Mouse (Mus musculus) liver, embryonic 14.5 days (tissue): Measurements from ENCODE around the gene Nos1ap. TPM values are rescaled to one million over a fixed set of nuclear protein-coding genes. Genes with fewer than 3 reads are reported as not detected.

Experiments used
- ATAC-seq: fragments of 200-750 bp; cut with Nextera tagmentation; 2 replicates; pipeline ENCODE4 v1.8.0; 2017; ENCODE audit warnings: moderate number of reproducible peaks, mild to moderate bottlenecking, moderate library complexity; ENCODE audit not compliant: insufficient read depth
- DNase-seq, 3 experiments: peaks; one replicate each; pipeline ENCODE4 v3.0.0-alpha.2; 2012 to 2013; ENCODE audit warnings: low read depth in 3 of 3, low spot score in 3 of 3
- H3K27ac ChIP-seq: fragments of 300-500 bp; sonication (generic); 2 replicates; pipeline ENCODE4 v1.5.1; 2014; ENCODE audit warnings: moderate library complexity, mild to moderate bottlenecking, control low read depth, inconsistent platforms
- H3K27me3 ChIP-seq: fragments of 300-500 bp; sonication (generic); 2 replicates; pipeline ENCODE4 v1.6.1; 2014; ENCODE audit warnings: mild to moderate bottlenecking, low read length, moderate library complexity; ENCODE audit not compliant: control insufficient read depth, insufficient read depth
- H3K36me3 ChIP-seq: fragments of 300-500 bp; sonication (generic); replicated peaks from 2 replicates; pipeline ENCODE4 v1.6.1; 2014; ENCODE audit warnings: low read depth; ENCODE audit not compliant: control insufficient read depth, insufficient read depth
- H3K4me1 ChIP-seq, 2 experiments: fragments of 200-500 bp in 1 of 2; fragments of 300-500 bp in 1 of 2; sonication (generic) in 1 of 2; replicated peaks; 2 replicates each; pipeline ENCODE4 v1.6.1; 2012 to 2014; ENCODE audit warnings: antibody characterized with exemption in 1 of 2, inconsistent platforms in 1 of 2, low read length in 1 of 2; ENCODE audit not compliant: control insufficient read depth in 2 of 2, insufficient read depth in 2 of 2
- H3K4me2 ChIP-seq: fragments of 300-500 bp; sonication (generic); 2 replicates; pipeline ENCODE4 v1.6.1; 2014; ENCODE audit warnings: low read depth, mild to moderate bottlenecking, control low read depth, moderate library complexity
- H3K4me3 ChIP-seq, 2 experiments: fragments of 200-500 bp in 1 of 2; fragments of 300-500 bp in 1 of 2; sonication (generic) in 1 of 2; 2 replicates each; pipeline ENCODE4 v1.5.1; 2012 to 2014; ENCODE audit warnings: low read depth in 2 of 2, low read length in 2 of 2, mild to moderate bottlenecking in 2 of 2, control low read depth in 1 of 2, inconsistent platforms in 1 of 2, moderate library complexity in 1 of 2; ENCODE audit not compliant: insufficient read depth in 1 of 2
- H3K9ac ChIP-seq: fragments of 300-500 bp; sonication (generic); replicated peaks from 2 replicates; pipeline ENCODE4 v1.6.1; 2014; ENCODE audit warnings: mild to moderate bottlenecking, control low read depth, moderate library complexity
- H3K9me3 ChIP-seq: fragments of 300-500 bp; sonication (generic); 2 replicates; pipeline ENCODE4 v1.6.1; 2016; ENCODE audit warnings: low read length, mixed read lengths; ENCODE audit not compliant: control insufficient read depth
- CTCF ChIP-seq: IDR thresholded peaks from 2 replicates; pipeline ENCODE4 v1.5.1; 2016; ENCODE audit warnings: antibody characterized with exemption, low read depth, control low read depth
- EP300 ChIP-seq: IDR thresholded peaks from 2 replicates; pipeline ENCODE4 v1.6.1; 2016; ENCODE audit warnings: antibody characterized with exemption, low read depth
- WGBS: fragments of 180-500 bp; shearing (Covaris S2); extraction: QIAGEN DNeasy Blood & Tissue Kit; methylation state at CpG from one replicate; pipeline ENCODE4 v1.1.7; 2014; ENCODE audit not compliant: insufficient replicate concordance; 5-methylcytosine and 5-hydroxymethylcytosine counted together
- polyA plus RNA-seq, 2 experiments: library from polyadenylated mRNA; depleted of rRNA in 1 of 2; stranded (reverse) in 1 of 2; unstranded in 1 of 2; fragments of >200 nt; fragmentation: Nextera tagmentation in 1 of 2; extraction: Ambion mirVana in 1 of 2; gene quantifications; 2 replicates each; pipeline versions ENCODE4 v1.2.1 to v1.2.3; 2012 to 2014

Nos1ap gene
- polyA plus RNA-seq, 2 experiments = 1.8 to 2.2 TPM

GRCm38 (mm10) chr1:170301686-170302085 lies 288.0 kb downstream of the Nos1ap start:
- Histone ChIP-seq H3K36me3 (no peaks in the 10 kb centered on the region), H3K27me3 (no peaks in the 10 kb centered on the region), H3K4me1 (no peaks in the 10 kb centered on the region; a peak in 1 of 4 replicates), H3K9me3 (no peaks in the 10 kb centered on the region), H3K4me2 (no peak overlapping the region), H3K4me3 (no peak overlapping the region), H3K27ac (no peak overlapping the region), H3K9ac (no peak overlapping the region)
- TF ChIP-seq EP300 = no peak
- TF ChIP-seq CTCF = no peak
- ATAC-seq = no peak
- 75% methylated on average over 9 of the region's 9 CpGs for WGBS
- no peak for DNase-seq

- DNase-seq (no peak), ATAC-seq (no peak)
- Histone ChIP-seq H3K9me3 (no peaks in the 10 kb centered on the region), H3K9ac (no peak overlapping the region), H3K27ac (no peak overlapping the region), H3K36me3 (no peaks in the 10 kb centered on the region), H3K4me2 (no peak overlapping the region), H3K27me3 (no peaks in the 10 kb centered on the region), H3K4me1 (peaks cover 0 to 2% of the 10 kb centered on the region in 2 experiments; a peak in 1 of 4 replicates), H3K4me3 (no peak overlapping the region)
- TF ChIP-seq CTCF (no peak), EP300 (no peak)
- 45% methylated on average over 4 of the region's 4 CpGs for WGBS
Measured at GRCm38 (mm10) chr1:170299496-170299895, 290.2 kb downstream of the Nos1ap start.

GRCm38 (mm10) chr1:170294786-170295570 lies 294.7 kb downstream of the Nos1ap start:
- DNase-seq = no peak
- H3K9me3 ChIP-seq = no peaks in the 10 kb centered on the region
- H3K4me2 ChIP-seq = no peak overlapping the region
- no peak overlapping the region for H3K27ac ChIP-seq
- no peak for ATAC-seq
- no peak overlapping the region for H3K9ac ChIP-seq
- H3K4me3 ChIP-seq = no peak overlapping the region
- peaks cover 0 to 2% of the 10 kb centered on the region in 2 experiments; a peak in 1 of 4 replicates for H3K4me1 ChIP-seq
- no peaks in the 10 kb centered on the region for H3K27me3 ChIP-seq
- 71% methylated on average over 15 of the region's 15 CpGs for WGBS
- no peaks in the 10 kb centered on the region for H3K36me3 ChIP-seq
- no peak for TF ChIP-seq CTCF
- no peak for TF ChIP-seq EP300

- DNase-seq (no peak), ATAC-seq (no peak)
- H3K4me1 ChIP-seq = peaks cover 0 to 2% of the 10 kb centered on the region in 2 experiments; a peak in 1 of 4 replicates
- WGBS = 60% methylated on average over 5 of the region's 5 CpGs
- no peaks in the 10 kb centered on the region for H3K27me3 ChIP-seq
- H3K4me3 ChIP-seq = no peak overlapping the region
- H3K9ac ChIP-seq = no peak overlapping the region
- no peak overlapping the region for H3K4me2 ChIP-seq
- TF ChIP-seq EP300 = no peak
- no peak for TF ChIP-seq CTCF
- H3K36me3 ChIP-seq = no peaks in the 10 kb centered on the region
- H3K9me3 ChIP-seq = no peaks in the 10 kb centered on the region
- H3K27ac ChIP-seq = no peak overlapping the region
Measured at GRCm38 (mm10) chr1:170293257-170293656, 296.4 kb downstream of the Nos1ap start.

- Histone ChIP-seq H3K27ac (no peak overlapping the region), H3K27me3 (no peaks in the 10 kb centered on the region), H3K9ac (no peak overlapping the region), H3K4me1 (peaks cover 0 to 2% of the 10 kb centered on the region in 2 experiments; a peak in 1 of 4 replicates), H3K36me3 (no peaks in the 10 kb centered on the region), H3K9me3 (no peaks in the 10 kb centered on the region), H3K4me3 (no peak overlapping the region), H3K4me2 (no peak overlapping the region)
- 43% methylated on average over 9 of the region's 9 CpGs for WGBS
- ATAC-seq = no peak
- no peak for DNase-seq
- TF ChIP-seq EP300 (no peak), CTCF (peak; percentile 47)
Measured at GRCm38 (mm10) chr1:170292239-170292951, 297.3 kb downstream of the Nos1ap start.
